Comparison of ENCODE assay signal across 9 mouse cellular contexts in the genomic region with DNA sequence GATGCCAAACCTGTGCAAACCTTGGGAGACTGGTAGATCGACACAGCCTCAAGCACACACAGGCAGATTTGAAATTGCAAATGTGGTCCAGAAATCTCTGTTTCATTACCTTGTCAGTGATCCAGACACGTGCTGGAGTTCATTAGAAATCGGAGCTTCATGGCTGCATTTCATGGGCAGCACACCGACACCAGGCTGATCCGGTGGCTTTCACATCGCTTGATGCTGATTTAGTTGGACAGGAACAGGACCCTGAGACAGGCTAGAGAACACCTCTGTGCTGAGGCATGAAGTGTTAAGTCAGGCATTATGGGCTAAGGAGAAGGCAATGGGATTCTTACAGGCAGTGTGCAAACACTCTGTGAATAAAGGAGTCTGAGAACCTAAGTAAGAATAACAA.
"Had no signal": no experiment of that assay in that cellular context is flagged by ENCODE, and none has a peak within 500 bp of the region (broad histone marks: within the 10 kb centered on the region; RNA-seq: fewer than 3 reads in every experiment).

No protein-coding gene starts in this region.

- DNase-seq: kidney, adult 18-20 months; kidney, postnatal 14 days; kidney, postnatal 4 days; liver, embryonic 13.5 days; lung, postnatal 4 days; right cerebral cortex, postnatal 25 days; spleen, adult 18-20 months; thymus, adult 18-20 months; thymus, postnatal 36 days had no signal
